Mouse (Mus musculus) kidney, embryonic 14.5 days (tissue): Measurements from ENCODE around the gene Zfp428. TPM values are rescaled to one million over a fixed set of nuclear protein-coding genes. Genes with fewer than 3 reads are reported as not detected.
A peak's percentile ranks its signal among the peaks of the same experiment; 100 is the strongest.

Experiments used
- ATAC-seq: fragments of 200-750 bp; cut with Nextera tagmentation; 2 replicates; pipeline ENCODE4 v1.8.0; 2017; ENCODE audit warnings: moderate number of reproducible peaks, mild to moderate bottlenecking, moderate TSS enrichment, moderate library complexity; ENCODE audit not compliant: low FRiP score, low TSS enrichment
- H3K27ac ChIP-seq: fragments of 300-500 bp; sonication (generic); 2 replicates; pipeline ENCODE4 v1.5.1; 2014; ENCODE audit warnings: low read depth, mild to moderate bottlenecking, low read length, moderate library complexity, mixed read lengths
- H3K27me3 ChIP-seq: fragments of 300-500 bp; sonication (generic); 2 replicates; pipeline ENCODE4 v1.6.1; 2014; ENCODE audit warnings: mild to moderate bottlenecking, low read length; ENCODE audit not compliant: control insufficient read depth, insufficient read depth
- H3K36me3 ChIP-seq: fragments of 300-500 bp; sonication (generic); 2 replicates; pipeline ENCODE4 v1.6.1; 2014; ENCODE audit warnings: low read length, mixed read lengths; ENCODE audit not compliant: control insufficient read depth, insufficient read depth
- H3K4me1 ChIP-seq: fragments of 300-500 bp; sonication (generic); 2 replicates; pipeline ENCODE4 v1.6.1; 2014; ENCODE audit warnings: low read length, mixed read lengths; ENCODE audit not compliant: control insufficient read depth, insufficient read depth
- H3K4me2 ChIP-seq: fragments of 300-500 bp; sonication (generic); replicated peaks from 2 replicates; pipeline ENCODE4 v1.6.1; 2014; ENCODE audit warnings: low read depth, mild to moderate bottlenecking, low read length
- H3K4me3 ChIP-seq: fragments of 300-500 bp; sonication (generic); 2 replicates; pipeline ENCODE4 v1.5.1; 2014; ENCODE audit warnings: mild to moderate bottlenecking, low read length
- H3K9ac ChIP-seq: fragments of 300-500 bp; sonication (generic); 2 replicates; pipeline ENCODE4 v1.6.1; 2014; ENCODE audit warnings: low read depth, mild to moderate bottlenecking, low read length, moderate library complexity
- H3K9me3 ChIP-seq: fragments of 300-500 bp; sonication (generic); 2 replicates; pipeline ENCODE4 v1.6.1; 2016; ENCODE audit warnings: low read length; ENCODE audit not compliant: control insufficient read depth
- WGBS: fragments of 180-500 bp; shearing (Covaris S2); extraction: QIAGEN DNeasy Blood & Tissue Kit; methylation state at CpG from one replicate; pipeline ENCODE4 v1.1.7; 2014; 5-methylcytosine and 5-hydroxymethylcytosine counted together
- polyA plus RNA-seq: library from polyadenylated mRNA; unstranded; fragments of >200 nt; fragmentation: Nextera tagmentation; extraction: Ambion mirVana; gene quantifications from 2 replicates; pipeline ENCODE4 v1.2.1, GENCODE M21; 2014

The Zfp428 gene
- polyA plus RNA-seq, 1 experiment from 2014 or later: 54.5 TPM

GRCm38 (mm10) chr7:24469126-24469525 is 37.7 kb upstream of the Zfp428 start:
- Histone ChIP-seq H3K4me3 (no peak overlapping the region), H3K9ac (no peak overlapping the region), H3K36me3 (no peaks in the 10 kb centered on the region), H3K4me1 (0 out of 2 replicates have a peak, but pooled peaks cover 4% of the 10 kb centered on the region), H3K27ac (no peak overlapping the region), H3K27me3 (no peaks in the 10 kb centered on the region), H3K4me2 (no peak overlapping the region), H3K9me3 (no peaks in the 10 kb centered on the region)
- no peak for ATAC-seq
- 88% methylated on average over 3 of the region's 3 CpGs for WGBS

DNA sequence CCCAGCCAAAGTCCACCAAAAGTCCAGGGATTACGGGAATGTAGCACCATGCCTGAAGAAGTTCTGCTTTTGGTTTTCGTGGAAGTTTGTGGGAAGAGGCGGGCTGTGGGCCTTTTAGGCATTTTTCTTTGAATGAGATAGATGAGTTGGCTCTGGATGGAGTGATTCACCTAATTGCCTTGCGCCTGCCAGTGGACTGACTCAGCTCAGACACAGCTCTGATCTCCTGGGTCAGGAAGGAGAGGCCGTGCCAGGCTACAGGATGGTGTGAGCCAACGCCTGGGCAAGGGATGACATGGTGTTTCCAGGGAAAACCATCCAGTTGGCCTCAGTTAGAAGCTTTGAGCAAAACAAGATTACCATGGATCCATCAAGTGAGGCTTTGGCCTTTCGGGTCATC is 36.5 kb upstream of the Zfp428 start:
- H3K9ac ChIP-seq: no peak overlapping the region
- no peak for ATAC-seq
- no peak overlapping the region for H3K4me2 ChIP-seq
- no peaks in the 10 kb centered on the region for H3K4me1 ChIP-seq
- H3K9me3 ChIP-seq: no peaks in the 10 kb centered on the region
- WGBS: 95% methylated on average over 7 of the region's 7 CpGs
- H3K27me3 ChIP-seq: no peaks in the 10 kb centered on the region
- H3K4me3 ChIP-seq: no peak overlapping the region
- H3K36me3 ChIP-seq: no peaks in the 10 kb centered on the region
- H3K27ac ChIP-seq: no peak overlapping the region

GRCm38 (mm10) chr7:24472442-24472841 is 34.4 kb upstream of the Zfp428 start:
- Histone ChIP-seq H3K9ac (no peak overlapping the region), H3K36me3 (no peaks in the 10 kb centered on the region), H3K4me3 (no peak overlapping the region), H3K4me1 (no peaks in the 10 kb centered on the region), H3K4me2 (no peak overlapping the region), H3K9me3 (no peaks in the 10 kb centered on the region), H3K27ac (no peak overlapping the region), H3K27me3 (no peaks in the 10 kb centered on the region)
- 83% methylated on average over 6 of the region's 6 CpGs for WGBS
- ATAC-seq: no peak

GRCm38 (mm10) chr7:24472937-24473336 is 33.9 kb upstream of the Zfp428 start:
- H3K4me1 ChIP-seq: no peaks in the 10 kb centered on the region
- no peak overlapping the region for H3K9ac ChIP-seq
- ATAC-seq: no peak
- H3K4me3 ChIP-seq: no peak overlapping the region
- no peaks in the 10 kb centered on the region for H3K27me3 ChIP-seq
- WGBS: 76% methylated on average over 7 of the region's 7 CpGs
- H3K4me2 ChIP-seq: no peak overlapping the region
- no peaks in the 10 kb centered on the region for H3K36me3 ChIP-seq
- H3K27ac ChIP-seq: no peak overlapping the region
- H3K9me3 ChIP-seq: no peaks in the 10 kb centered on the region

- Histone ChIP-seq H3K4me3 (no peak overlapping the region), H3K27ac (no peak overlapping the region), H3K36me3 (no peaks in the 10 kb centered on the region), H3K4me2 (no peak overlapping the region), H3K27me3 (no peaks in the 10 kb centered on the region), H3K9me3 (no peaks in the 10 kb centered on the region), H3K9ac (no peak overlapping the region), H3K4me1 (no peaks in the 10 kb centered on the region)
- peak; percentile 41 for ATAC-seq
- WGBS: 54% methylated on average over 10 of the region's 10 CpGs
These were observed 32.8 kb upstream of the Zfp428 start for GRCm38 (mm10) chr7:24473913-24474529.

DNA sequence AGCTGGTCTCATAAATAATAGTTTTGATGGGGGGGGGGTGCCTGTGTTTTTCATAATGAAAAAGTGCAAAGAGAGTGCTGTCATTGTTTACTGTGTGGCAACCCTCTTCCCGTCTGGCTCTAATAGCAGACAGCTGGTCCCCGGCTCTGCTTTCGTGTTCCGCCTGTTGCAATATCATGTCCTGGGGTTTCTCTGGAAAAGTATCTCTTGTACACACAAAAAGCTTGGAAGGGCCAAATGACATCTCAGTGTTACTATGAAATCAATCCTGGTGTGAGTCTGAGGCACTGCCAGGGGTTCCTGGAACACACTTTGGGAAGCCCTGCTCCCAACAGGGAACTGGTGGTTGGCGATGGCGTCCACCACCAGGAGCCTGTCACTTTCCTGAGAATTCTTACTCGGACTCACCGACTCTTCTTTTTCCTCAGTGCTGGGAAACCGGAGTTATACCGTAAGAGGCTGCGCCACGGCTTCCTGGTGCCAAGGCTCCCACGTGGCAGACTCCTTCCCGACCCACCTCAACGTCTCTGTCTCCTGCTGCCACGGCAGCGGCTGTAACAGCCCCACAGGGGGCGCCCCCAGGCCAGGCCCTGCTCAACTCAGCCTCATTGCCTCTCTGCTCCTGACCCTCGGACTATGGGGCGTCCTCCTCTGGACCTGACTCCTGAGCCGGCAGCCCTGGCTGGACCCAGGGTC is 31.8 kb upstream of the Zfp428 start:
- H3K4me3 ChIP-seq: no peak overlapping the region
- ATAC-seq: no peak

DNA sequence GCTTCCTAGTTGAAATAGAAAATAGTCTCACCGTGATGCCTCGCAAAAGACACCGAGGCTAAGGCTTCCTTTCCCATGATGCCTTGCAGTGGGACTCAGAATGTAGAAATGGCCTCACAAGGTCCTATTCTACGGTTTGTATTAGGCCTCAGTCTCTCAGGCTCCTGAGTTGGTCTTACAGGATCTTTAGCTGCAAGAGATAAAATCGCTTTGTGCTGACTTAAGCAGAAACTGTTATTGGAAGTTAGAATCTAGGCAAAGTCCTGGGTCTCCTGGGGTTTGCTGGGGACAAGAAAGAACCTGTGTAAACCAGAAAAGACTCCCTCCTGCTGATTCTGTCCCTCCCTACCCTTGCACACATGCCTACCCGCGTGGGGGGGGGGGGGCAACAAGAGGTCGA is 30.5 kb upstream of the Zfp428 start:
- no peak overlapping the region for H3K4me3 ChIP-seq
- H3K36me3 ChIP-seq: no peaks in the 10 kb centered on the region
- no peaks in the 10 kb centered on the region for H3K27me3 ChIP-seq
- H3K9ac ChIP-seq: no peak overlapping the region
- peaks cover 6% of the 10 kb centered on the region; the same call in 1 of the 2 replicates for H3K4me1 ChIP-seq
- H3K4me2 ChIP-seq: no peak overlapping the region
- H3K9me3 ChIP-seq: no peaks in the 10 kb centered on the region
- WGBS: 83% methylated on average over 8 of the region's 8 CpGs
- no peak for ATAC-seq
- no peak overlapping the region for H3K27ac ChIP-seq

More for the DNA sequence above, 31.8 kb upstream of the Zfp428 start:
- no peaks in the 10 kb centered on the region for H3K27me3 ChIP-seq
- H3K4me2 ChIP-seq: no peak overlapping the region
- WGBS: 41% methylated on average over 21 of the region's 21 CpGs
- no peaks in the 10 kb centered on the region for H3K4me1 ChIP-seq
- H3K9ac ChIP-seq: no peak overlapping the region
- no peaks in the 10 kb centered on the region for H3K36me3 ChIP-seq
- H3K9me3 ChIP-seq: no peaks in the 10 kb centered on the region
- no peak overlapping the region for H3K27ac ChIP-seq

GRCm38 (mm10) chr7:24476856-24477255 is 29.9 kb upstream of the Zfp428 start:
- Histone ChIP-seq H3K36me3 (no peaks in the 10 kb centered on the region), H3K4me3 (no peak overlapping the region), H3K27me3 (no peaks in the 10 kb centered on the region), H3K4me1 (peaks cover 8% of the 10 kb centered on the region; the same call in 1 of the 2 replicates), H3K27ac (no peak overlapping the region), H3K9me3 (no peaks in the 10 kb centered on the region), H3K4me2 (no peak overlapping the region), H3K9ac (no peak overlapping the region)
- no peak for ATAC-seq
- WGBS: 80% methylated on average over 7 of the region's 7 CpGs

- Histone ChIP-seq H3K27me3 (peaks cover 4% of the 10 kb centered on the region; the same call in 1 of the 2 replicates), H3K9me3 (no peaks in the 10 kb centered on the region), H3K4me3 (no peak overlapping the region), H3K27ac (no peak overlapping the region), H3K4me2 (no peak overlapping the region), H3K9ac (no peak overlapping the region), H3K36me3 (no peaks in the 10 kb centered on the region), H3K4me1 (peaks cover 8% of the 10 kb centered on the region; the same call in 1 of the 2 replicates)
- 83% methylated on average over 5 of the region's 5 CpGs for WGBS
- no peak for ATAC-seq
These were observed 27.9 kb upstream of the Zfp428 start for GRCm38 (mm10) chr7:24478911-24479310.
